Mouse (Mus musculus): ENCODE results near the gene Tubg2. TPM values are rescaled to one million over a fixed set of nuclear protein-coding genes. Genes with fewer than 3 reads are reported as not detected.

Tubg2 gene
- polyA plus RNA-seq, 1 experiment from 2014 or later, result 0.37 TPM

- peaks cover 42% of the 10 kb centered on the region for H3K4me1 ChIP-seq (replicated peaks)
- H3K4me2 ChIP-seq, result no peak overlapping the region
- WGBS (ENCODE audit: insufficient replicate concordance), result 79% methylated on average over 4 of the region's 4 CpGs
- peak overlapping the region; percentile 96 for H3K27ac ChIP-seq
- no peak for DNase-seq
- ATAC-seq (ENCODE audit: low read depth), result no peak
- H3K9me3 ChIP-seq (replicated peaks), result no peaks in the 10 kb centered on the region
- peaks cover 15% of the 10 kb centered on the region for H3K36me3 ChIP-seq
- H3K9ac ChIP-seq, result no peak overlapping the region
- H3K4me3 ChIP-seq (replicated peaks), result no peak overlapping the region
- H3K27me3 ChIP-seq, result no peaks in the 10 kb centered on the region
Observed at GRCm38 (mm10) chr11:101191919-101192470, 36.3 kb downstream of the Tubg2 start.

GRCm38 (mm10) chr11:101192646-101193045 lies 36.9 kb downstream of the Tubg2 start:
- no peak for DNase-seq
- Histone ChIP-seq H3K36me3 (peaks cover 19% of the 10 kb centered on the region), H3K27ac (no peak overlapping the region), H3K9ac (no peak overlapping the region), H3K4me1 (replicated peaks) (peaks cover 42% of the 10 kb centered on the region), H3K4me2 (no peak overlapping the region), H3K27me3 (no peaks in the 10 kb centered on the region), H3K4me3 (replicated peaks) (no peak overlapping the region), H3K9me3 (replicated peaks) (no peaks in the 10 kb centered on the region)
- no peak for ATAC-seq (ENCODE audit: low read depth)
- WGBS (ENCODE audit: insufficient replicate concordance), result 90% methylated on average over 6 of the region's 6 CpGs

- Histone ChIP-seq H3K27ac (no peak overlapping the region), H3K9ac (no peak overlapping the region), H3K4me2 (no peak overlapping the region), H3K36me3 (peaks cover 24% of the 10 kb centered on the region), H3K27me3 (no peaks in the 10 kb centered on the region), H3K4me1 (replicated peaks) (peaks cover 41% of the 10 kb centered on the region), H3K4me3 (replicated peaks) (no peak overlapping the region), H3K9me3 (replicated peaks) (no peaks in the 10 kb centered on the region)
- WGBS (ENCODE audit: insufficient replicate concordance), result 83% methylated on average over 7 of the region's 7 CpGs
- ATAC-seq (ENCODE audit: low read depth), result no peak
- no peak for DNase-seq
Observed at GRCm38 (mm10) chr11:101193076-101193475, 37.4 kb downstream of the Tubg2 start.

DNA sequence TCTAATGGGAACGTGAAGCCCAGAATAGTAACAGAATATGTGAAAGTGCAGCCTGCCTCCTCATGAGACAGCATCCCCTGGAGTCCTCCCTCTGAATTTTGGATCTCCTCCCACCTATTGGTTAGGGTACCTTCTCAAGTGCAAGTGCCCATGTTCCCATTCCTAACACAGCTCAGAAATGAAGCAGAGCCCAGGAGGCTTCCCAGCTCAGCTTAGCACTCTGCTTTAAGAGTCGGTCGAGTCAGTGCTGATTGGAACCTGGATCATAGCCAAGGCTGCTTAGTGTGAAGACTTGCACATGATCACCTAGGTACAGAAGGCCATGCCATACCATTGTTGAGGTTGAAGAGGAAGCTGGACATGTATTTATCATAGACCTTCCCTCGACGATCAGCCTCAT lies 38.4 kb downstream of the Tubg2 start:
- H3K36me3 ChIP-seq, result peaks cover 34% of the 10 kb centered on the region
- no peak for ATAC-seq (ENCODE audit: low read depth)
- no peak overlapping the region for H3K4me2 ChIP-seq
- H3K9ac ChIP-seq, result 0 out of 2 replicates have a peak overlapping the region, but pooled peaks have one; percentile 8
- H3K4me1 ChIP-seq (replicated peaks), result peaks cover 39% of the 10 kb centered on the region
- H3K27me3 ChIP-seq, result no peaks in the 10 kb centered on the region
- no peak for DNase-seq
- WGBS (ENCODE audit: insufficient replicate concordance), result 71% methylated on average over 5 of the region's 5 CpGs
- peak overlapping the region; percentile 11; the same call in 1 of the 2 replicates for H3K27ac ChIP-seq
- H3K9me3 ChIP-seq (replicated peaks), result no peaks in the 10 kb centered on the region
- H3K4me3 ChIP-seq (replicated peaks), result no peak overlapping the region

GRCm38 (mm10) chr11:101194643-101195042 lies 38.9 kb downstream of the Tubg2 start:
- Histone ChIP-seq H3K4me3 (replicated peaks) (no peak overlapping the region), H3K9ac (0 out of 2 replicates have a peak overlapping the region, but pooled peaks have one; percentile 8), H3K27me3 (no peaks in the 10 kb centered on the region), H3K27ac (no peak overlapping the region), H3K9me3 (replicated peaks) (no peaks in the 10 kb centered on the region), H3K4me1 (replicated peaks) (peaks cover 39% of the 10 kb centered on the region), H3K4me2 (no peak overlapping the region), H3K36me3 (peaks cover 39% of the 10 kb centered on the region)
- ATAC-seq (ENCODE audit: low read depth) (no peak), DNase-seq (no peak)
- 64% methylated on average over 6 of the region's 6 CpGs for WGBS (ENCODE audit: insufficient replicate concordance)

GRCm38 (mm10) chr11:101195101-101195500 lies 39.4 kb downstream of the Tubg2 start:
- Histone ChIP-seq H3K9me3 (replicated peaks) (no peaks in the 10 kb centered on the region), H3K36me3 (peaks cover 44% of the 10 kb centered on the region), H3K9ac (no peak overlapping the region), H3K27ac (no peak overlapping the region), H3K27me3 (no peaks in the 10 kb centered on the region), H3K4me3 (replicated peaks) (no peak overlapping the region), H3K4me1 (replicated peaks) (peaks cover 39% of the 10 kb centered on the region), H3K4me2 (no peak overlapping the region)
- no peak for ATAC-seq (ENCODE audit: low read depth)
- WGBS (ENCODE audit: insufficient replicate concordance), result 36% methylated on average over 1 of the region's 1 CpGs
- DNase-seq, result no peak

GRCm38 (mm10) chr11:101195571-101195970 lies 39.9 kb downstream of the Tubg2 start:
- Histone ChIP-seq H3K9me3 (replicated peaks) (no peaks in the 10 kb centered on the region), H3K27me3 (no peaks in the 10 kb centered on the region), H3K4me3 (replicated peaks) (no peak overlapping the region), H3K4me1 (replicated peaks) (peaks cover 36% of the 10 kb centered on the region), H3K36me3 (peaks cover 48% of the 10 kb centered on the region), H3K27ac (no peak overlapping the region), H3K9ac (no peak overlapping the region), H3K4me2 (no peak overlapping the region)
- no peak for DNase-seq
- whole genome bisulfite sequencing (ENCODE audit: insufficient replicate concordance), result 75% methylated on average over 8 of the region's 8 CpGs
- ATAC-seq (ENCODE audit: low read depth), result no peak

GRCm38 (mm10) chr11:101196175-101196574 lies 40.5 kb downstream of the Tubg2 start:
- WGBS (ENCODE audit: insufficient replicate concordance), result 77% methylated on average over 8 of the region's 8 CpGs
- Histone ChIP-seq H3K9ac (no peak overlapping the region), H3K36me3 (peaks cover 53% of the 10 kb centered on the region), H3K4me2 (no peak overlapping the region), H3K27me3 (no peaks in the 10 kb centered on the region), H3K27ac (no peak overlapping the region), H3K9me3 (replicated peaks) (no peaks in the 10 kb centered on the region), H3K4me1 (replicated peaks) (peaks cover 35% of the 10 kb centered on the region), H3K4me3 (replicated peaks) (no peak overlapping the region)
- ATAC-seq (ENCODE audit: low read depth), result no peak
- DNase-seq, result no peak

DNA sequence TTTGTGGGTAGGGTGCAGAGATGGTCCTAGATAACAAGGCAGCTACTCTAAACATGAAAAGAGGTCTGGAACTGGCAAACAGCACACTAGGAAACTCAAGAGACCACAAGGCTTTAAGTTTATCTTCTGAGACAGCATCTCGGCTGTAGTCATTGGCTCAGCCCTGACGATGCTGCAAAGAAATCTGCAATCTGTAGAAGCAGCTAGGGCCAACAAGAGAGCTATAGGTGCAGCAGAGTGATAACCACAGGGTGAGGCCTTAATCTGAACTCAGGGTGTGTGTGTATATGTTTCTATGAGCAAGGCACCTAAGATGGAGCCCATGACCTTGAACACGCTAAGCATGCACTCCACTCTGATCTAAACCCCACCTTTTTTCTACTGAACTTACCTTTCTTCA lies 43.8 kb downstream of the Tubg2 start:
- peak overlapping the region; percentile 26; the same call in 1 of the 2 replicates for H3K9ac ChIP-seq
- 0 out of 2 replicates have a peak overlapping the region, but pooled peaks have one; percentile 18 for H3K27ac ChIP-seq
- no peak overlapping the region for H3K4me3 ChIP-seq (replicated peaks)
- ATAC-seq (ENCODE audit: low read depth), result peak; percentile 91
- H3K36me3 ChIP-seq, result peaks cover 60% of the 10 kb centered on the region
- peak; percentile 31 for DNase-seq
- H3K4me1 ChIP-seq (replicated peaks), result peaks cover 25% of the 10 kb centered on the region
- H3K9me3 ChIP-seq (replicated peaks), result no peaks in the 10 kb centered on the region
- 41% methylated on average over 3 of the region's 3 CpGs for WGBS (ENCODE audit: insufficient replicate concordance)
- no peak overlapping the region for H3K4me2 ChIP-seq
- H3K27me3 ChIP-seq, result no peaks in the 10 kb centered on the region

DNA sequence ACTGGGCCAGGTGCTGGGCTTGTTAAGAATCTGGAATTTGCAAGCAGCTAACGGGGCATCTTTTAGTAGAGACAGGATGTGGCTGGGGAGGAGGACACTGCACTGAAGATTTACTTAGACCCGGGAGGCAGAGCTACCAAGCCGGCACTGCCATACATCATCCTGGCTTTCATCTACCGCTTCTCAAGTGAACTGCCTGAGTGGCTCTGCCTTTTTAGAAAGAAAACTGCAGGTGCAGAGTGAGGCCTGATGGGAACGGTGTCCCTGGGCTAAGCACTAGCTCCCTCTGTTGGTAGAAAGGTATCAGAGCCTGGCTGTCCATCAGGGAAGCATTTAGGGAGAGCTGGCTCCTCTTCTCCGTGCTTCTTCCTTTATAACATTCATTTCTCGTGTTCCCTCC lies 45.3 kb downstream of the Tubg2 start:
- ATAC-seq (ENCODE audit: low read depth), result no peak
- Histone ChIP-seq H3K4me2 (no peak overlapping the region), H3K9me3 (replicated peaks) (no peaks in the 10 kb centered on the region), H3K4me1 (replicated peaks) (peaks cover 25% of the 10 kb centered on the region), H3K27me3 (no peaks in the 10 kb centered on the region), H3K27ac (no peak overlapping the region), H3K9ac (no peak overlapping the region), H3K36me3 (peaks cover 63% of the 10 kb centered on the region), H3K4me3 (replicated peaks) (no peak overlapping the region)
- DNase-seq, result no peak
- WGBS (ENCODE audit: insufficient replicate concordance), result 32% methylated on average over 7 of the region's 7 CpGs

All from liver, embryonic 13.5 days (tissue).